Mouse (Mus musculus) thymus, adult 18-20 months (tissue): ENCODE results near the gene Treml1.

Experiments used
- DNase-seq, 2 experiments: peaks; one replicate each; pipeline ENCODE4 v3.0.0; 2022; ENCODE audit warnings: mixed read lengths in 2 of 2

Gene Treml1

GRCm38 (mm10) chr17:48362346-48362745, 2.6 kb downstream of the Treml1 start:
- DNase-seq = no peak

DNA sequence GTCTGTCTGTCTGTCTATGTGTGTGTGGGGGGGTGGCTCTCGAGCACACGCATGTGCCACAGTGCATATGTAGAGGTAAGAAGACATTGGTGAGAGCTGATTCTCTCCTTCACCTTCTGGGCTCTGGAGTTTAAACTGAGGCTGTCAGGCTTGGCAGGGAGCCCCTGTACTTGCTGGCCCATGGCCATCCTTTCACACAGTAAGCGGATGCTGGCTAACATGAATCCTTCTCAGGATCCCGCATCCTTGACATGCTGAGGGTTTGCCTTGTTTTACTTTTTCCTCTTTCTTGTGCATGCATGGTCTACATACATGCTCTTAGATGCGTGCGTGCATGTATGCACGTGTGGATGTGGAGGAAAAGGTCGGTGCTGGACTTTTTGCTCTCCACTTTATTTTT, 3.2 kb downstream of the Treml1 start:
- no peak for DNase-seq

DNA sequence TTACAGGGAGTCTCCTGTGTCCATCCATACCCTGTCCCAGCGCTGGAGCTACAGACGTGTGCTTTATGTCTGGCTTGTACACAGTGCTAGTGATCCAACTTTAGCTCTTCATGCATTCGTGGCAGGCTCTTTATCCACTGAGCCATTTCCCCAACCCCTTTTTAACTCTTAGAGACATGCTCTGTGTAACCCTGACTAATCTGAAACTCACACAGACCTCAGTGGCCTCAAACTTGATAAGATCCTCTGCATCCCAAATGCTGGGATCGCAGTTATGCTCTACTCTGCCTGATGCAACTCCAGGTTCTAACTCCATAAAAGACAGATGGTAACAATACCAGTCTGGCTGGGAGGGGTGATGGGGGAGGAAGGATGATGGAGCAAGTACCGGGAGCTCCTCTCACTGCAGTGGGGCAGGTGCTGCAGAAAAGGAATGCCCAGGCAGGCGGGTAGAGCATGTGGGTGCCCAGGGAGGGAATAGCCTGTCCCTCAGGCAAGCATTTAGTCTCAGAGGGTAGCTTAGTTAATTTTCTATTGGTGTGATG, 3.8 kb downstream of the Treml1 start:
- DNase-seq = no peak

DNA sequence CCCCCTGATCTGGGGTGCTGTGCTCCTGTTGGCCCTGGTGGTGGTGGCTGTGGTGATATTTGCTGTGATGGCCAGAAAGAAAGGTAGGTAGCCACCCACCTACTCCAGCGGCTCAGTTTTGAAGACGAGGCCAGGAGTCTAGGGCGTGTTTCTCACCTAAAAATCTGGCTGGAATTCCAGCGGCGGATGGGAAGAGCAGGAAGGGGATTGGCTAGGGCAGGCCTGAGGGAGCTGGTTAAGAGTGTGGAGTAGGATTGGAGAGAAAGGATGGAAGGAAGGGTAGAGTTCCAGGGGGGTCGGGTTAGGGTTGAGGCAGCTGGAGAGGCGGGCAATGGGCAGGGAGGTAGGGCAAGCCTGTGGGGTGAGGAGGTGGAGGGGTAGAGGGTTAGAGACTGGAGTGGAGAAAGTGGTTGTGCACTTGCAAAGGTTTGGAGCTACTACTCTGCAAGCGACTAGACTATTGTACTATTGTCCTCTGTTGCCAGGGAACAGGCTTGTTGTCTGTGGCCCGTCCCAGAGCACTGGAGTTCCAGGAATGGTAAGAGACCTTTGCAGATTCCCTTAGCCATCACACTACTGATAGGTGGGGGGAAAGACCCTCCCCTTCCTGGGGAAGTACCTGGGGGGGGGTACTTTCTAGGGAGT, 5.9 kb downstream of the Treml1 start:
- no peak for DNase-seq

DNA sequence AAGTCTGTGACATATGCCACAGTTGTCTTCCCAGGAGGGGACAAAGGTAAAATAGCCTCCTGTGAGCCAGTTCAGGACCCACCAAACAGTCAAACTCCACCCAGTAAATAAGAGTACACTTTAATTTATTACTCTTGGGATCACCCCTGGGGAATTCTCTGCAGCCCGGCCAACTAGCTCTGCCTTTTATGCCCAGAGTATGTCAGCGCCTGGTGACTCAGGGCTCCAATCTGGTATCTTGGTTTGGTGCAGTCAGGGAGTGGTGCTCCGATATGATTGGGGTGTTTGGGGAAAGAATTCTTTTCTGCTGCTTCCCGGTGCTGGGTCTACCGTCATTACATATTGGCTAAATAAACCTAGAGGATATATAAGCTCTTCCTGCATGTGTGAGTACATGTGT, 7.1 kb downstream of the Treml1 start:
- no peak for DNase-seq

- no peak for DNase-seq
Measured at GRCm38 (mm10) chr17:48371621-48372020, 11.9 kb downstream of the Treml1 start.

DNA sequence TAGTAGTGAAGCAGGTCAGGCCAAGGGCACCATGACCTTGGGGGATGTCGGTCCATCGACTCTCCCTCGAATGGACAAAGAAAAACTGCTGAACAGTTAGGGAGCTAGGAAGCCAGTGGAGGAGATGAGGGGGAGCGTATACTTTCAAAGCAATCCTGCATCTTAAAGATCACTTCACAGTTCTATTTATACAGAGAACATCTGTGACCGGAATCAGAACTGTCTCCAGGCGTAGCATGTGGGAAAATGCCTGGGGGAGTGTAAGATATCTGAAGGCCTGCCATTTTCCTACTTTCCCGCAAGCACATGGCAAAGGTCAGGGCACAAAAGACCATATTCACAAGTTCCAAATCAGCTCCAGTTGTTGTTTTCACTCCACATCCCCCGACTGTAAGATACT, 13.3 kb downstream of the Treml1 start:
- no peak for DNase-seq

GRCm38 (mm10) chr17:48376102-48376501, 16.4 kb downstream of the Treml1 start:
- no peak for DNase-seq

DNA sequence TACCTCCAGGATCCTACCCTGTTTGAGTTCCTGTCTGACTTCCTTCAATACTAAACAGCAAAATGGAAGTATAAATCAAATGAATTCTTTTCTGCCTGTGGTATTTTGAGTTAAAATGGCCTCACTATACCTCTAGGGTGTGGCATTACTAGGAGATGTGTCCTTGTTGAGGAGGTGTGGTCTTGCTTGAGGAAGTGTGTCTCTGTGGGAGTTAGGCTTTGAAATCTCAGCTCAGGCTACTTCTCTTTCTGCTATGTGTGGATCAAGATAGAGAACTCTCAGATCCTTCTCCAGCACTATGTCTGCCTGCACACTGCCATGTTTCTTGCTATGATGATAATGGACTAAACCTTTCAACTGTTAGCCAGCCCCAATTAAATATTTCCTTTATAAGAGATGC, 19.3 kb downstream of the Treml1 start:
- DNase-seq = no peak

- DNase-seq = no peak
Measured at GRCm38 (mm10) chr17:48385786-48386461, 26.2 kb downstream of the Treml1 start.

DNA sequence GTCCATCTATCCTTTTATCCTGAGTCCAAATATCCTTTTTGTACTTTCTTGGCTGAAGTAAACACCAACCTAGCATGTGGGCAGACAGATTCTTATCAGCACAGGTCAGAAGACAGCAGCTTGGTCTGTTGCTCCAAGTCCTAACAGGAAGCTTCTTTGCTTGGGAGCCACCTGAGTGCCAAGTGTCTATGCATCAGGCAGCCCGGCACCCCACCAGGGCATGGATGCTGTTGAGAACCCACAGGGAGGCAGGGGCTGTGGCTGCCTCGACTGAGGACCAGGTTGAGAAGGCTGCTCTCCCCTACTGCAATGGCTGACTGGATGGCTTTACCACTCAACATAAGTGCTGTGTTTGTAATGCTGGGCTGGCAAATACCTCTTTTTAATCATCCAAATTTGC, 28.9 kb downstream of the Treml1 start:
- DNase-seq = no peak

GRCm38 (mm10) chr17:48389442-48389841, 29.7 kb downstream of the Treml1 start:
- no peak for DNase-seq

DNA sequence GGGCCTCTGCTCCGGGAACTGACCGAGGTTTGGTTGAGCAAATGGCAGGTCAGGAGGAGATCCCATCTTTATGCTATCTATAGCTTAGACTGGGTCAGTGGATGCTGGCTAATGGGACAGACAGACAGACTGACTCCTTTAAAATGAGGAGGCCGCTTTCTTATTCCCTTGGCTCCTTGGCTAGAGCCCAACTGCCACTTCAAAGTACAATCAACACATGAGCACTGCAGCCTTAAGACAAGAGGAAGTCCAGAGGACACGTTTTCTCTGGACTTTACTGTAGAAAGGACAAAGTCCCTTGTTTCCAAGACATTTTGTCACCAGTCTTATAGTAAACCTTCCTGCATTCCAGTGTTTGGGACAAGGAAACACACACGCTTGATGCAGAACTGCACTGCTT, 31.7 kb downstream of the Treml1 start:
- DNase-seq = no peak

DNA sequence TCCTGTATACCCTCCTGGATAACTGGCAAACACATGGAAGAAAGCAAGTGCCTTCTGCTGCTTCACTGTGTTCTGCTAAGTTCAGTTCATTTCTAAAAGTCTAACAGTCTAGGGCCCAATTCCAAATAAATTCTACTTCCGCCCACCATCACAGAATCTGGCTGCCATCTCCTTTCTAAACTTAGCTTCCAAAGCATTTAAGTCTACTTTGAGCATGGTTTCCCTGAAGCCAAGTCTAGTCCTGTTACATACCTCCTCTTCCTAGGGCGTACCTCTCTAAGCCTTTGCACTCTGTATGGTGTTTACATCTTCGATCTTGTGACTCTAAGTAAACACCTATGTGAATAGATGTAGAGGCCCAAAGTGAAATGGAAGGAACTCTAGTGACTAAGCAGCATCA, 32.9 kb downstream of the Treml1 start:
- no peak for DNase-seq

- DNase-seq = no peak
Measured at GRCm38 (mm10) chr17:48401710-48402109, 42.0 kb downstream of the Treml1 start.

GRCm38 (mm10) chr17:48402751-48403150, 43.0 kb downstream of the Treml1 start:
- no peak for DNase-seq

- DNase-seq = no peak
Measured at GRCm38 (mm10) chr17:48403848-48404247, 44.1 kb downstream of the Treml1 start.

DNA sequence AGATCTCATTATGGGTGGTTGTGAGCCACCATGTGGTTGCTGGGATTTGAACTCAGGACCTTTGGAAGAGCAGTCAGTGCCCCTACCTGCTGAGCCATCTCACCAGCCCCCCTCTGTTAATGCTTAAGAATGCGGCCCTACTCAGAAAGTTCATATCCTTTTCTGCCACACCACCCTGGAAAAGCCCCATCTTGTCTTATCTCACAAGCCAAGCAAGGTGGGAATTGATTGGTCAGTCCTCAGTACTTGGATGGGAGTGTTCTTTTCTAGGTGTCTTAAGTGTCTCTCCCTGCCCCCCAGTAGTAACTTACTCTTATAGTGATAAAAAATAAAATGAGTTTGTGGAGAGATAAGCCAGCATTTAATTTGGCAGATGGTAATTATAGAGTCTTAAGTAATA, 45.0 kb downstream of the Treml1 start:
- no peak for DNase-seq

DNA sequence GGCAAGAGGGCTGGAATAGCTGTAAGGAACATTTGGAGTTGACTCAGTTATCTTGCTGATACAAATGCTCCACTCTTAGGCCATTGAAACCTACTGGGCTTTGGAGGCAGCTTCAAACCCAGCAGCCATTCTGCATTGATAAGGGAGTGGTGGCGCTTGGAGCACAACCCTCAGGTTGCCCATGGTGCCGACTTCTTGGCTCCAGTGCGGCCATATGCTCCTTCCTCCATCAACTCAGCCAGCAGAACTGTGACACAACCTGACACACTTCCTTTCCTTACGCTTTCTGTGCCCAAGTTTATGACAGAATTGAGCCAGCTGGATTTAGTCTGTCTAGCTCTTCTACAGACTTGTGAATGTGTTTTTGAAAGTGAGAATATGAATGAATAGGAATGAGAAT, 47.4 kb downstream of the Treml1 start:
- no peak for DNase-seq

GRCm38 (mm10) chr17:48407910-48408525, 48.3 kb downstream of the Treml1 start:
- no peak for DNase-seq

GRCm38 (mm10) chr17:48408526-48409291, 49.0 kb downstream of the Treml1 start:
- peak; percentile 77 to 78 for DNase-seq

DNA sequence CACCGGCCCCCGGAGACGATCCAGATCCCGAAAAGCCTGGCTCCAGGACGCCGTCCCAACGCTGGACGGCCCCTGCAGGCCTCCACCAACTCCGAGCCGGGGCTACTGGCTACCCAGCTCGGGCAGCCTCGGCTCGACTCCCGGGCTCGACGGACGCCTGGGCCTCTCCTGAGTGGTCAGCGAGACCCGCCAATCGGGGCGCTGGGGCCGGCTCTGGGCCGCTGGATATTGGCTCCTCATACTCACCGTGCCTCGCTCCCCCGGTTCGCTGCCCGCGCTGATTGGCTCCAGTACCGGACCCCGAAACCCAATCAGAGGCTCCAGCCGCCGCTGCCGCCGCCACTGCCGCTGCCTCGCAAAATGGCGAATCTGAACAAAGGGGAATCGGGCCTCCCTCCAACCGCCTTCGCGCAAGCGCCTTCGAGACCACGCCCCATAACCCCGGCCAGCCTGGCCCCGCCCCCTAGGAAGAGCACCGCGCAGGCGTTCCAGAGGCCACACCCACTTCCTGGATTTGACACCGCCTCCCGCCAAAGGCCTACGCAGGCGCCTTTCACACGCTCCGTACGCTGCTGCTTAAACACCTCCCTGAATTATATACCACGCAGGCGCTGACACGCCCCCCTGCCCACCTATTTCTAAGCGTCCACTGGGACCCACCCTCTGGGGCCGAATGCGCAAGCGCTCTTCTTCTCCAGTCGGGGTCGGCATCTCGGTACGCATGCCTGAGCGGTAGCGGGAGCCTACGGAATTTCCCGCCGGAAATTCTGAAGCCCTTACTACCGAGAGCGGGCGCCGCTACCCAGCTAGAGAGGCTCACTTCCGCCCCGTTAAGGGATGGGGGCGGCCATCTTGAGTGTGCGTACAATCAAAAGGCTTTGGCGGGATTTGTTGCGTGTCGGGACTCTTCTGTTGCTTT, 49.9 kb downstream of the Treml1 start, which contains the start of the genes Nfya and Oard1:
Gene Nfya, minus strand, starts transcription at position 527 of the 919 bp plus-strand sequence.
Gene Oard1, plus strand, starts transcription at position 635 of the 919 bp plus-strand sequence.
- DNase-seq = peak; percentile 99 to 100
